Mouse (Mus musculus) left cerebral cortex, adult 11 months (tissue): Measurements from ENCODE around the gene Mmp21.
"Not testable (repeated sequence)": the region's sequence is repeated elsewhere in the genome, so short reads cannot be mapped to it uniquely, and the experiment has no call there.

Experiments used
- DNase-seq: peaks from one replicate; pipeline ENCODE4 v3.0.0; 2022; ENCODE audit warnings: low spot score

Gene Mmp21

GRCm38 (mm10) chr7:133679961-133680360, at the start of gene Mmp21:
Gene Mmp21, minus strand, starts transcription at chr7:133680061.
- DNase-seq: no peak

GRCm38 (mm10) chr7:133729351-133729750, 49.5 kb upstream of the Mmp21 start:
- no peak for DNase-seq

- no peak for DNase-seq
Measured at GRCm38 (mm10) chr7:133727027-133727426, 47.2 kb upstream of the Mmp21 start.

- no peak for DNase-seq
Measured at GRCm38 (mm10) chr7:133725571-133725970, 45.7 kb upstream of the Mmp21 start.

- DNase-seq: no peak
Measured at GRCm38 (mm10) chr7:133724844-133725243, 45.0 kb upstream of the Mmp21 start.

- no peak for DNase-seq
Measured at GRCm38 (mm10) chr7:133720616-133721015, 40.8 kb upstream of the Mmp21 start.

GRCm38 (mm10) chr7:133718580-133718979, 38.7 kb upstream of the Mmp21 start:
- DNase-seq: no peak

GRCm38 (mm10) chr7:133715387-133715786, 35.5 kb upstream of the Mmp21 start:
- DNase-seq: no peak

GRCm38 (mm10) chr7:133707301-133707700, 27.4 kb upstream of the Mmp21 start:
- no peak for DNase-seq

- no peak for DNase-seq
Measured at GRCm38 (mm10) chr7:133703906-133704305, 24.0 kb upstream of the Mmp21 start.

- no peak for DNase-seq
Measured at GRCm38 (mm10) chr7:133702333-133702732, 22.5 kb upstream of the Mmp21 start.

GRCm38 (mm10) chr7:133701366-133701765, 21.5 kb upstream of the Mmp21 start:
- no peak for DNase-seq

GRCm38 (mm10) chr7:133699885-133700284, 20.0 kb upstream of the Mmp21 start:
- no peak for DNase-seq

GRCm38 (mm10) chr7:133698021-133698709, 18.3 kb upstream of the Mmp21 start:
- DNase-seq: no peak

- DNase-seq: not testable (repeated sequence)
Measured at GRCm38 (mm10) chr7:133685644-133686043, 5.8 kb upstream of the Mmp21 start.

GRCm38 (mm10) chr7:133684701-133685100, 4.8 kb upstream of the Mmp21 start:
- DNase-seq: no peak

- no peak for DNase-seq
Measured at GRCm38 (mm10) chr7:133684110-133684509, 4.2 kb upstream of the Mmp21 start.

- no peak for DNase-seq
Measured at GRCm38 (mm10) chr7:133683626-133684025, 3.8 kb upstream of the Mmp21 start.

GRCm38 (mm10) chr7:133679439-133679838, 422 bp downstream of the Mmp21 start:
- no peak for DNase-seq

GRCm38 (mm10) chr7:133678716-133679115, 1.1 kb downstream of the Mmp21 start:
- DNase-seq: no peak

GRCm38 (mm10) chr7:133676002-133676401, 3.9 kb downstream of the Mmp21 start:
- DNase-seq: no peak

GRCm38 (mm10) chr7:133670846-133671245, 9.0 kb downstream of the Mmp21 start:
- DNase-seq: no peak

GRCm38 (mm10) chr7:133669946-133670345, 9.9 kb downstream of the Mmp21 start:
- no peak for DNase-seq

GRCm38 (mm10) chr7:133669071-133669470, 10.8 kb downstream of the Mmp21 start:
- DNase-seq: no peak
